Mouse (Mus musculus) embryonic fibroblast, embryonic 13.5 days (primary cell): ENCODE results near the gene Bdh1.

ENCODE experiments used
- CTCF ChIP-seq: IDR thresholded peaks from 2 replicates; pipeline ENCODE4 v1.5.1; 2011; ENCODE audit warnings: mild to moderate bottlenecking, control low read depth, low read length, moderate library complexity, borderline replicate concordance; ENCODE audit not compliant: insufficient read depth
- POLR2A ChIP-seq: IDR thresholded peaks from 2 replicates; pipeline ENCODE4 v1.6.1; 2011; ENCODE audit warnings: low read depth, mild to moderate bottlenecking, control low read depth, low read length, moderate library complexity

- TF ChIP-seq CTCF (no peak), POLR2A (no peak)
Observed at GRCm38 (mm10) chr16:31451235-31451634, 29.2 kb downstream of the Bdh1 start.
